Mouse (Mus musculus) midbrain, embryonic 11.5 days (tissue): ENCODE measurements around the gene Rbfox1. TPM values are rescaled to one million over a fixed set of nuclear protein-coding genes. Genes with fewer than 3 reads are reported as not detected.

Experiments
- ATAC-seq: fragments of 200-750 bp; cut with Nextera tagmentation; 2 replicates; pipeline ENCODE4 v1.8.0; 2017; ENCODE audit warnings: moderate TSS enrichment, moderate library complexity; ENCODE audit not compliant: low FRiP score
- DNase-seq: peaks from one replicate; pipeline ENCODE4 v3.0.0; 2015; ENCODE audit warnings: low spot score; ENCODE audit errors: missing footprints
- H3K27ac ChIP-seq: fragments of 300-500 bp; sonication (generic); 2 replicates; pipeline ENCODE4 v1.5.1; 2014; ENCODE audit warnings: low read depth, low read length
- H3K27me3 ChIP-seq: fragments of 300-500 bp; sonication (generic); 2 replicates; pipeline ENCODE4 v1.6.1; 2014; ENCODE audit warnings: mild to moderate bottlenecking, low read length, moderate library complexity, mixed read lengths; ENCODE audit not compliant: control insufficient read depth, insufficient read depth
- H3K36me3 ChIP-seq: fragments of 300-500 bp; sonication (generic); 2 replicates; pipeline ENCODE4 v1.6.1; 2014; ENCODE audit warnings: mild to moderate bottlenecking, low read length, moderate library complexity, mixed read lengths; ENCODE audit not compliant: control insufficient read depth, insufficient read depth
- H3K4me1 ChIP-seq: fragments of 300-500 bp; sonication (generic); 2 replicates; pipeline ENCODE4 v1.6.1; 2014; ENCODE audit warnings: low read length; ENCODE audit not compliant: control insufficient read depth, insufficient read depth
- H3K4me2 ChIP-seq: fragments of 300-500 bp; sonication (generic); 2 replicates; pipeline ENCODE4 v1.6.1; 2014; ENCODE audit warnings: mild to moderate bottlenecking, moderate library complexity
- H3K4me3 ChIP-seq: fragments of 300-500 bp; sonication (generic); 2 replicates; pipeline ENCODE4 v1.5.1; 2014; ENCODE audit warnings: low read depth, low read length
- H3K9ac ChIP-seq: fragments of 300-500 bp; sonication (generic); 2 replicates; pipeline ENCODE4 v1.6.1; 2014; ENCODE audit warnings: low read length
- H3K9me3 ChIP-seq: fragments of 300-500 bp; sonication (generic); 2 replicates; pipeline ENCODE4 v1.6.1; 2016; ENCODE audit warnings: low read length; ENCODE audit not compliant: control insufficient read depth
- WGBS: fragments of 180-500 bp; shearing (Covaris S2); extraction: QIAGEN DNeasy Blood & Tissue Kit; methylation state at CpG from one replicate; pipeline ENCODE4 v1.1.7; 2014; 5-methylcytosine and 5-hydroxymethylcytosine counted together
- polyA plus RNA-seq: library from polyadenylated mRNA; unstranded; fragments of >200 nt; fragmentation: Nextera tagmentation; extraction: Ambion mirVana; gene quantifications from 2 replicates; pipeline ENCODE4 v1.2.1, GENCODE M21; 2014

Rbfox1 gene
- polyA plus RNA-seq, 1 experiment from 2014 or later = 6.1 TPM

GRCm38 (mm10) chr16:5885690-5886050 is 515 bp downstream of the Rbfox1 start:
- DNase-seq = no peak
- no peak for ATAC-seq
- Histone ChIP-seq H3K4me2 (peak overlapping the region; percentile 71), H3K27ac (no peak overlapping the region), H3K36me3 (no peaks in the 10 kb centered on the region), H3K4me3 (peak overlapping the region; percentile 38), H3K4me1 (no peaks in the 10 kb centered on the region), H3K9me3 (no peaks in the 10 kb centered on the region), H3K27me3 (peaks cover 23% of the 10 kb centered on the region), H3K9ac (no peak overlapping the region)
- WGBS = 6% methylated on average over 15 of the region's 15 CpGs

- ATAC-seq (no peak), DNase-seq (no peak)
- H3K36me3 ChIP-seq = no peaks in the 10 kb centered on the region
- H3K4me1 ChIP-seq = no peaks in the 10 kb centered on the region
- no peak overlapping the region for H3K27ac ChIP-seq
- no peak overlapping the region for H3K4me3 ChIP-seq
- H3K9ac ChIP-seq = no peak overlapping the region
- H3K4me2 ChIP-seq = no peak overlapping the region
- H3K9me3 ChIP-seq = no peaks in the 10 kb centered on the region
- H3K27me3 ChIP-seq = no peaks in the 10 kb centered on the region
- WGBS = 82% methylated on average over 7 of the region's 7 CpGs
Observed at GRCm38 (mm10) chr16:5895564-5895963, 10.4 kb downstream of the Rbfox1 start.

DNA sequence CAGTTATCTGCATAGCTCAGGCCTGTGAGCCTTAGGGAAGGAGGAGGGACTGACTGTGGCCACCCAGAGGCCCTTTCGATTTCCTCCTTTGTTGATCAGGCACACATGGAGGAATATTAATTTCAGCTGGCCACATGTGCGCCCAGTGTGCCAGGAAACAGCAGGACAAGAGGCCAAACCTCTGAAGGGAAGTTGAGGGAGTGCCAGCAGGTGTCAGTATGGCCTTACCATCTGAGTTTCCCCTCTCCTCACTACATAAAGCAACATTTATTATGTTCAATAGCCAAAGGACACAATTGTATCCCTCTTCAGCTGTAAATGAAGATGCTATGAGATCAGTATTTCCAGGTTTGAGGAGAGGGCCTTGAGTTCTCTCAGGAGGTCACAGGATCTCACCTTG is 13.2 kb downstream of the Rbfox1 start:
- no peaks in the 10 kb centered on the region for H3K27me3 ChIP-seq
- 67% methylated on average over 2 of the region's 2 CpGs for WGBS
- H3K4me1 ChIP-seq = no peaks in the 10 kb centered on the region
- no peaks in the 10 kb centered on the region for H3K36me3 ChIP-seq
- no peak overlapping the region for H3K27ac ChIP-seq
- no peak overlapping the region for H3K9ac ChIP-seq
- H3K4me2 ChIP-seq = no peak overlapping the region
- no peak overlapping the region for H3K4me3 ChIP-seq
- no peak for ATAC-seq
- H3K9me3 ChIP-seq = no peaks in the 10 kb centered on the region
- no peak for DNase-seq

DNA sequence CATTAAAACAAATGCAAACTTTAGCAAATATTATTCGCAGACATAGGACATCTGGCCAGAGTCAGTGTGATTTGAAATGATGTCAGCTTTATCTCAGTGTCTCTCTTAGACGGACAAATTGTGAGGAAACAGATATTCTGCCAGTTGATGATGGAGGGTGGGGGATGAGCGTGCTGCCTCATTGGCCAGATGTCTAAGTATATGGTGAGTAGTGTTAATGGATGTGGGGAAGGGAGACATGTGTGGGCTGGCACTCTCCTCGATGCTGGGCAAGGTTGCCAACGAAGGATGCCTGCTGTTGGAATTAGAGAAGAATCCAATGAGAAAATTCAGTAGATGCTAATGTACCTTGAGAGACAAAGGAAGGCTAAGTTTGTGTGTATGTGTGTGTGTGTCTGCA is 25.6 kb downstream of the Rbfox1 start:
- Histone ChIP-seq H3K4me2 (no peak overlapping the region), H3K4me3 (no peak overlapping the region), H3K9me3 (no peaks in the 10 kb centered on the region), H3K27me3 (no peaks in the 10 kb centered on the region), H3K36me3 (no peaks in the 10 kb centered on the region), H3K4me1 (no peaks in the 10 kb centered on the region; the same call in 1 of the 2 replicates), H3K9ac (no peak overlapping the region), H3K27ac (no peak overlapping the region)
- ATAC-seq (no peak), DNase-seq (no peak)
- WGBS = 97% methylated on average over 5 of the region's 5 CpGs

GRCm38 (mm10) chr16:5911880-5912327 is 26.7 kb downstream of the Rbfox1 start:
- no peaks in the 10 kb centered on the region for H3K27me3 ChIP-seq
- H3K4me1 ChIP-seq = no peaks in the 10 kb centered on the region; the same call in 1 of the 2 replicates
- no peak for ATAC-seq
- no peak overlapping the region for H3K27ac ChIP-seq
- no peaks in the 10 kb centered on the region for H3K9me3 ChIP-seq
- H3K9ac ChIP-seq = no peak overlapping the region
- H3K4me3 ChIP-seq = no peak overlapping the region
- H3K4me2 ChIP-seq = no peak overlapping the region
- no peaks in the 10 kb centered on the region for H3K36me3 ChIP-seq
- WGBS = 45% methylated on average over 2 of the region's 2 CpGs
- DNase-seq = no peak

- no peaks in the 10 kb centered on the region for H3K9me3 ChIP-seq
- no peaks in the 10 kb centered on the region for H3K4me1 ChIP-seq
- no peak overlapping the region for H3K9ac ChIP-seq
- H3K36me3 ChIP-seq = no peaks in the 10 kb centered on the region
- H3K4me3 ChIP-seq = no peak overlapping the region
- no peak overlapping the region for H3K4me2 ChIP-seq
- DNase-seq = no peak
- no peaks in the 10 kb centered on the region for H3K27me3 ChIP-seq
- ATAC-seq = no peak
- no peak overlapping the region for H3K27ac ChIP-seq
Observed at GRCm38 (mm10) chr16:5917937-5918336, 32.8 kb downstream of the Rbfox1 start.

DNA sequence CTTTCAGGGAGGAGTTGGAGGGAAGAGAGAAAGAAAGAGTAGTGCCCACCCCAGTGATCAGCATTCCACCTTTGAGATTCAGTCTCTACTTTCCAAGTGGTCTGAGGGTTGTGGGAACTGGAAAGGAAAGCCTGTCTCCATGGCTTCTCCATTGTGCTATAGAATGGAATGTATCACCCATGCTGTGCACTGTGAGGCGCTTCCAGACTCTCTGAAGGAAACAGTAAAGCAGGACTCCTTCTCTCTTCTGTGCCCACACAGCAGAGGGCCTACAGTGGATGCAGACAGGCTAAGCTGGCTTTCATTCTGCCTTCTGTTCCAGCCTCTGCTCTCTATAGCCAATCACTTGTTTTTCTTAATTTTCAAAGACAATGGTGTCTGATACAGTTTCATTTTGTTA is 41.8 kb downstream of the Rbfox1 start:
- no peaks in the 10 kb centered on the region for H3K36me3 ChIP-seq
- no peak overlapping the region for H3K4me3 ChIP-seq
- DNase-seq (no peak), ATAC-seq (peak; percentile 30; the same call in 1 of the 2 replicates)
- no peaks in the 10 kb centered on the region for H3K9me3 ChIP-seq
- 13% methylated on average over 1 of the region's 1 CpGs for WGBS
- no peak overlapping the region for H3K9ac ChIP-seq
- no peak overlapping the region for H3K27ac ChIP-seq
- no peak overlapping the region for H3K4me2 ChIP-seq
- H3K4me1 ChIP-seq = no peaks in the 10 kb centered on the region
- no peaks in the 10 kb centered on the region for H3K27me3 ChIP-seq

DNA sequence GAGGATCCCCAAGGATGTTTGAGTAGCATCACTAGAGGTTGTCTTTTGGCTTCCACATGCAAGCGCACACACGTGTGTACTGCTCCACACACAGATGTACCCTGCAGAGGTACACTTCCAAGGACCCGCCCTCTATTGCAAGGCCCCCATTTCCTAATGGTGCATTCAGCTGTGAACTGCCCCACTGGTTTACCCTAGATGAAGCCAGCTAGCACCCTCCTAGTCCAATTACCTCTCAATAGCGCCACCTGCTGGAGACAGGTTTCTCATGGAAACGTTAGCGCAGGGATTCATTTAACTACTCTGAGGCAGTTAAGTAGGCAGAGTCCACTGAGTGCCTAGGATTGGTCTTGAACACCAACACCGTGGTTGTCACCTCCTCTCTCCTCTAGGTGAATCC is 46.5 kb downstream of the Rbfox1 start:
- Histone ChIP-seq H3K9me3 (no peaks in the 10 kb centered on the region), H3K36me3 (no peaks in the 10 kb centered on the region), H3K4me3 (no peak overlapping the region), H3K27me3 (no peaks in the 10 kb centered on the region), H3K4me1 (no peaks in the 10 kb centered on the region), H3K27ac (no peak overlapping the region), H3K4me2 (no peak overlapping the region), H3K9ac (no peak overlapping the region)
- peak; percentile 61 for ATAC-seq
- 22% methylated on average over 7 of the region's 7 CpGs for WGBS
- peak; percentile 97 for DNase-seq

DNA sequence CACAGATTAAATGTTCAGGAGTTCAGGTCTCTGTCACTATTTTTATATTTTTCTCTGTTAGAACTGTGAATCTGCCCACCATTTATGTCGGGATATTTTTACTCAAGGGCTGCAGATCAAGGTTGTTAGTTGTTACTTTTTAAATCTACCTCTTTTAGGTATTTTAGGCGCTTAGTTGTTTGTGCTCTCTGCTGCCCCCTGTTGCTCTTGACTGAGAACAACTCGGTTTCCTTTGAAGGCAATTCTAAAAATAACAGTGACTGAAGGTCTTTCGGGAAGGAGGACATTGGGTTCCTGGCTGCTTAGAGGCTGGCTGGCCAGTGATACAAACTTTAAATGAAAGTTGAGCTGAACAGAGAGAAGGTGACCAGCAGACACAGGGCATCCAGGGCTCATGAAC is 54.9 kb downstream of the Rbfox1 start:
- H3K4me1 ChIP-seq = no peaks in the 10 kb centered on the region
- no peak overlapping the region for H3K9ac ChIP-seq
- 62% methylated on average over 4 of the region's 4 CpGs for WGBS
- no peak for DNase-seq
- H3K9me3 ChIP-seq = no peaks in the 10 kb centered on the region
- no peaks in the 10 kb centered on the region for H3K27me3 ChIP-seq
- no peak overlapping the region for H3K4me2 ChIP-seq
- no peak for ATAC-seq
- no peak overlapping the region for H3K4me3 ChIP-seq
- H3K27ac ChIP-seq = no peak overlapping the region
- no peaks in the 10 kb centered on the region for H3K36me3 ChIP-seq

DNA sequence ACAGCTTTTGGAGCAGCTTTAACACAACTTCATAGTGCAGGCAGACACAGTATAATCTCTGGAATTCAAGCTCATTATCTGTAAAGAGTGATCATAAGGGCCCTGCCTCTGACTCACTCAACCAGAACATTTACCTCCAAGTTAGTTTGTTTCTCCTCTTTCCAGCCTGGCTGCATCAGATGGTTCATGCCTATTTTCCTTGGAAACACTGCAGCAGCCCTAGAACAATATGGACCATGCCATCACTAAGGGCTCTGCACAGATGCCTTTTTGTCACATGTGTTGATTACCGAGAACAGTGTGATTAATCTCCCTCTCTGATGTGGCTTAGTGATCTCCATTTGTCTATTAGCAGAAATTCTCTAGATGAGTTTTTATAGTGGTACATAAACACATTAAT is 60.5 kb downstream of the Rbfox1 start:
- WGBS = 55% methylated on average over 1 of the region's 1 CpGs

More for the DNA sequence above, 60.5 kb downstream of the Rbfox1 start:
- Histone ChIP-seq H3K27me3 (no peaks in the 10 kb centered on the region), H3K9ac (no peak overlapping the region), H3K27ac (no peak overlapping the region), H3K9me3 (no peaks in the 10 kb centered on the region), H3K4me2 (no peak overlapping the region), H3K4me1 (no peaks in the 10 kb centered on the region), H3K36me3 (no peaks in the 10 kb centered on the region), H3K4me3 (no peak overlapping the region)
- no peak for ATAC-seq
- DNase-seq = no peak
